Mouse (Mus musculus): ENCODE measurements around the gene Msi2. TPM values are rescaled to one million over a fixed set of nuclear protein-coding genes. Genes with fewer than 3 reads are reported as not detected.

The Msi2 gene
- 2.9 and 3.1 TPM in 2 replicates for polyA plus RNA-seq (2015; fragmentation: Nextera tagmentation; extraction: Ambion mirVana)

DNA sequence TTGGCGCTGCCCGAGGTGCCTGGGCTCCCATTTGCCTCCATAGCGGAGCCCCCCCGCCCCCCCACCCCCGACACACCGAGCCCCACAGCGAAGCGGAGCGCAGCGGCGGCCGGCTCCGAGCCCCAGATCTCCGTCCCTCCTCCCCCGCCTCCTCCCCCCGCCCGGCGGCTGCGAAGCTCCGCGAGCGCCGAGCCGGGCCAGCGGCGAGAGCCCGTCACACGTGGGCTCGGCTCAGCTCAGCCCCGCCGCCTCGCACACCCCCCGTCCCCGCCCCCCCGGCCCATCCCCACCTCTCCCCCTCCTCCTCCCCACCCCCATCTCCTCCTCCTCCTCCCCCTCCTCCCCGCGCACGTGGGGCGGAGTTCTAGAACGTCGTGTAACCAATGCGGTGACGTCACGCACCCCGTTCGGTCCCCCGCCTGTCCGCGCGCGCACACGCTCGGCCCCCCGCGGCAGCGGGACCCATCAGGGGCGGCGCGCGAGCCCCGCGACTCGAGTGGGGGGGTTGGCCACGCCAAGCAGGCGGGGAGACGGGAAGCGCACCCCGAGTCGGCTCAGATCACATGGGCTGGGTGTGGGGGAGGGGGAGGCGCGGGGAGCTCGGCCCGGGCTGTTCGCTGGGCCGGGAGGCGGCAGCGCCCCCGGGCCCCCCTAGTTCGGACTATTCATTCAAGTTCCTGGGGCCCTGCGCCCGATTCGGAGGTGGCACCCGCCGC is at the start of gene Msi2:
Msi2 (minus strand) TSS at position 464 of the 716 bp plus-strand sequence.
- Histone ChIP-seq H3K9me3 (replicated peaks; ENCODE audit: control insufficient read depth, low read length) (no peaks in the 10 kb centered on the region), H3K27ac (ENCODE audit: low read length) (peak within 1 kb of the TSS; percentile 91), H3K36me3 (ENCODE audit: control insufficient read depth, insufficient read depth) (no peaks in the 10 kb centered on the region), H3K27me3 (ENCODE audit: control insufficient read depth, insufficient read depth, low read depth, low read length) (no peaks in the 10 kb centered on the region), H3K9ac (ENCODE audit: low read depth, low read length) (peak within 1 kb of the TSS; percentile 96), H3K4me1 (ENCODE audit: control insufficient read depth, low read depth, low read length) (peaks cover 43% of the 10 kb centered on the region), H3K4me3 (ENCODE audit: low read depth, low read length) (peak within 1 kb of the TSS; percentile 92), H3K4me2 (ENCODE audit: low read depth, low read length) (peak within 1 kb of the TSS; percentile 96)
- under 1% methylated on average over 54 of the region's 84 CpGs for WGBS (ENCODE audit: insufficient replicate concordance)
- peak; percentile 82 for ATAC-seq (ENCODE audit: low read depth)

DNA sequence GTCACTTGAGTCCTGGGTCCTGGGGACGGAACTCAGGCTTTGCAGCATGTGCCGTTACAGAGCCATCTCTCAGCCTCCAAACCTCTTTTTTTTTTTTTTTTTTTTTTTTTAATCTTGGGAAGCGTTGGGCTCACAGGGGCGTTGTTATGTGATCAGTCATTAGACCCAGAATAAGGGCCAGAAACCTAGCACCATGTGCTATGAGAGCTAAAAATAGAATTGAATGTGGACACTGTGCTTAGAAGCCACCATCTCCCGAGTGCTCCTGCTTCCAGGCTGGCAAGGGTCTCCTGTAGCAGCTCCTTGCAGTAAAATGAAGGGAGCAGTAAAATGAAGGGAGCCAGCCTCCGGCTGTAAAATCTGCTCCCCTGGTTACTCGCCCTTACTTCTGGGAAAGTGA is 47.3 kb upstream of the Msi2 start:
- Histone ChIP-seq H3K36me3 (ENCODE audit: control insufficient read depth, insufficient read depth) (no peaks in the 10 kb centered on the region), H3K9me3 (replicated peaks; ENCODE audit: control insufficient read depth, low read length) (no peaks in the 10 kb centered on the region), H3K4me3 (ENCODE audit: low read depth, low read length) (no peak overlapping the region), H3K27ac (ENCODE audit: low read length) (no peak overlapping the region), H3K4me2 (ENCODE audit: low read depth, low read length) (no peak overlapping the region), H3K27me3 (ENCODE audit: control insufficient read depth, insufficient read depth, low read depth, low read length) (no peaks in the 10 kb centered on the region), H3K9ac (ENCODE audit: low read depth, low read length) (no peak overlapping the region), H3K4me1 (ENCODE audit: control insufficient read depth, low read depth, low read length) (no peaks in the 10 kb centered on the region)
- ATAC-seq (ENCODE audit: low read depth) = no peak
- 48% methylated on average over 7 of the region's 7 CpGs for WGBS (ENCODE audit: insufficient replicate concordance)

GRCm38 (mm10) chr11:88763371-88763770 is 45.1 kb upstream of the Msi2 start:
- ATAC-seq (ENCODE audit: low read depth) = no peak
- Histone ChIP-seq H3K9ac (ENCODE audit: low read depth, low read length) (no peak overlapping the region), H3K36me3 (ENCODE audit: control insufficient read depth, insufficient read depth) (no peaks in the 10 kb centered on the region), H3K4me2 (ENCODE audit: low read depth, low read length) (no peak overlapping the region), H3K4me1 (ENCODE audit: control insufficient read depth, low read depth, low read length) (no peaks in the 10 kb centered on the region), H3K4me3 (ENCODE audit: low read depth, low read length) (no peak overlapping the region), H3K27me3 (ENCODE audit: control insufficient read depth, insufficient read depth, low read depth, low read length) (no peaks in the 10 kb centered on the region), H3K9me3 (replicated peaks; ENCODE audit: control insufficient read depth, low read length) (no peaks in the 10 kb centered on the region), H3K27ac (ENCODE audit: low read length) (no peak overlapping the region)
- WGBS (ENCODE audit: insufficient replicate concordance) = 71% methylated on average over 13 of the region's 13 CpGs

DNA sequence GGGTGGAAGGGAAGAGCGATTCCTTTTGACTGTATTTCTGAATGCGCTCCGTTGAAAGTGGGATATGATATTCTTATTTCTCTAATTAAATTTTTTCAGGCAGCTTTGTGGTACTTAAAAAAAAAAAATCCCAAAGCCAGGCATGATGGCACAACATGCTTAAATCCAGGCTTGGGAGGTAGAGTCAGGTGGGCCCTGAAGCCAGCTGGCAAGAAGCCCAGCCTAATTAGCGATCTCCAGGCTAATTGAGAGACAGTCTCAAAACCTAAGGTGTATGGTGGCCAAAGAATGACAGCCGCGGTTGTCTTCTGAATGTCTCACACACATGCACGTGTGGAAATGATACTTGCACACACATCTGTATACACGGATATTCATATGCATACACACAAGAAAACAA is 41.2 kb upstream of the Msi2 start:
- H3K9me3 ChIP-seq (replicated peaks; ENCODE audit: control insufficient read depth, low read length) = no peaks in the 10 kb centered on the region
- H3K36me3 ChIP-seq (ENCODE audit: control insufficient read depth, insufficient read depth) = no peaks in the 10 kb centered on the region
- no peak for ATAC-seq (ENCODE audit: low read depth)
- no peaks in the 10 kb centered on the region for H3K27me3 ChIP-seq (ENCODE audit: control insufficient read depth, insufficient read depth, low read depth, low read length)
- H3K27ac ChIP-seq (ENCODE audit: low read length) = no peak overlapping the region
- no peak overlapping the region for H3K9ac ChIP-seq (ENCODE audit: low read depth, low read length)
- 77% methylated on average over 8 of the region's 8 CpGs for WGBS (ENCODE audit: insufficient replicate concordance)
- H3K4me2 ChIP-seq (ENCODE audit: low read depth, low read length) = no peak overlapping the region
- H3K4me1 ChIP-seq (ENCODE audit: control insufficient read depth, low read depth, low read length) = no peaks in the 10 kb centered on the region
- no peak overlapping the region for H3K4me3 ChIP-seq (ENCODE audit: low read depth, low read length)

GRCm38 (mm10) chr11:88758402-88758801 is 40.1 kb upstream of the Msi2 start:
- no peak overlapping the region for H3K27ac ChIP-seq (ENCODE audit: low read length)
- H3K4me3 ChIP-seq (ENCODE audit: low read depth, low read length) = no peak overlapping the region
- H3K36me3 ChIP-seq (ENCODE audit: control insufficient read depth, insufficient read depth) = no peaks in the 10 kb centered on the region
- ATAC-seq (ENCODE audit: low read depth) = no peak
- no peaks in the 10 kb centered on the region for H3K9me3 ChIP-seq (replicated peaks; ENCODE audit: control insufficient read depth, low read length)
- WGBS (ENCODE audit: insufficient replicate concordance) = 48% methylated on average over 6 of the region's 6 CpGs
- H3K4me1 ChIP-seq (ENCODE audit: control insufficient read depth, low read depth, low read length) = no peaks in the 10 kb centered on the region
- no peaks in the 10 kb centered on the region for H3K27me3 ChIP-seq (ENCODE audit: control insufficient read depth, insufficient read depth, low read depth, low read length)
- no peak overlapping the region for H3K4me2 ChIP-seq (ENCODE audit: low read depth, low read length)
- H3K9ac ChIP-seq (ENCODE audit: low read depth, low read length) = no peak overlapping the region

- WGBS (ENCODE audit: insufficient replicate concordance) = 61% methylated on average over 12 of the region's 12 CpGs
- Histone ChIP-seq H3K27ac (ENCODE audit: low read length) (no peak overlapping the region), H3K4me3 (ENCODE audit: low read depth, low read length) (no peak overlapping the region), H3K9ac (ENCODE audit: low read depth, low read length) (no peak overlapping the region), H3K4me2 (ENCODE audit: low read depth, low read length) (no peak overlapping the region), H3K4me1 (ENCODE audit: control insufficient read depth, low read depth, low read length) (no peaks in the 10 kb centered on the region), H3K9me3 (replicated peaks; ENCODE audit: control insufficient read depth, low read length) (no peaks in the 10 kb centered on the region), H3K27me3 (ENCODE audit: control insufficient read depth, insufficient read depth, low read depth, low read length) (no peaks in the 10 kb centered on the region), H3K36me3 (ENCODE audit: control insufficient read depth, insufficient read depth) (no peaks in the 10 kb centered on the region)
- no peak for ATAC-seq (ENCODE audit: low read depth)
These were observed 27.0 kb upstream of the Msi2 start for GRCm38 (mm10) chr11:88745306-88745705.

- H3K36me3 ChIP-seq (ENCODE audit: control insufficient read depth, insufficient read depth) = no peaks in the 10 kb centered on the region
- 51% methylated on average over 13 of the region's 13 CpGs for WGBS (ENCODE audit: insufficient replicate concordance)
- no peak overlapping the region for H3K4me2 ChIP-seq (ENCODE audit: low read depth, low read length)
- H3K9me3 ChIP-seq (replicated peaks; ENCODE audit: control insufficient read depth, low read length) = no peaks in the 10 kb centered on the region
- no peak for ATAC-seq (ENCODE audit: low read depth)
- H3K27me3 ChIP-seq (ENCODE audit: control insufficient read depth, insufficient read depth, low read depth, low read length) = no peaks in the 10 kb centered on the region
- no peak overlapping the region for H3K4me3 ChIP-seq (ENCODE audit: low read depth, low read length)
- no peaks in the 10 kb centered on the region for H3K4me1 ChIP-seq (ENCODE audit: control insufficient read depth, low read depth, low read length)
- H3K9ac ChIP-seq (ENCODE audit: low read depth, low read length) = no peak overlapping the region
- no peak overlapping the region for H3K27ac ChIP-seq (ENCODE audit: low read length)
These were observed 21.4 kb upstream of the Msi2 start for GRCm38 (mm10) chr11:88739574-88740295.

DNA sequence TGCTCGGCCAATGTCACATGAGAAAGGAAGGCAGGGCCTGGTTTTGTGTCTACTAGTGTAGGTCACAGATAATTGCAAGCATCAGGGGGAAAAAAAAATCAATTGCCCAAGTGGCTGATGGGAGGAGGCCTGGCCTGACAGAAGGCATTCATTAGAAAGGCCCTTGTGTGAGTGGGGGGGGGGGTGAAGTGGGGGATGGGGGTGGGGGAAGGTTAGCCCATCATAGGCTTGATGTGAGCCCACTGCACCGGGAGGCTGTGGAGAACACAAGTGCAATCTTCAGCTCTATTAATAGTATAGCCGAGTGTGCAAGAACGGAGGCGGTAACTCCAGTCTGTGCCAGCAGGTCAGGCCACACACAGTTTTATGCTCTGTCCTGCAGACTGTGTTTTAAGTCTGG is 11.1 kb upstream of the Msi2 start:
- WGBS (ENCODE audit: insufficient replicate concordance) = 78% methylated on average over 5 of the region's 5 CpGs
- ATAC-seq (ENCODE audit: low read depth) = no peak

DNA sequence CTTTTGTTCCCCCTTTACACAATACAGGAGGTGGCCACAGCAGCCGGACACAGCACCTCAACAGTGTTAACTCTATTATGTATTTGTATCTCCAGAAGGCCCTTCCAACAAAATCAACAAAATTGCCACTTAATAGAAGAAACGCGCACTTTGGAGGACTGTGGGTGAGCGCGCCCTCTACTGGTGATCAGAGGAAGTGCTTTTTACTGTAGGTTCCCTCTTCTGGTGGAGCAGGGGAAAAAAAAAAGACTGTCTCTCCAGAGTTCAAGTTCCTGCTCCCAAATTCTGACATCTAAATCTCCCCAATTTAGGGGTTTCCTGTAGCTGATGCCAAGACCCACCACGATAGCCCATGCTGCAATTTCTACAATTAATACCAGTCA is 10.2 kb upstream of the Msi2 start:
- H3K36me3 ChIP-seq (ENCODE audit: control insufficient read depth, insufficient read depth) = no peaks in the 10 kb centered on the region
- H3K4me3 ChIP-seq (ENCODE audit: low read depth, low read length) = no peak overlapping the region
- H3K9me3 ChIP-seq (replicated peaks; ENCODE audit: control insufficient read depth, low read length) = no peaks in the 10 kb centered on the region
- H3K27ac ChIP-seq (ENCODE audit: low read length) = no peak overlapping the region
- H3K4me1 ChIP-seq (ENCODE audit: control insufficient read depth, low read depth, low read length) = no peaks in the 10 kb centered on the region
- no peaks in the 10 kb centered on the region for H3K27me3 ChIP-seq (ENCODE audit: control insufficient read depth, insufficient read depth, low read depth, low read length)
- no peak overlapping the region for H3K4me2 ChIP-seq (ENCODE audit: low read depth, low read length)
- 1% methylated on average over 6 of the region's 6 CpGs for WGBS (ENCODE audit: insufficient replicate concordance)
- H3K9ac ChIP-seq (ENCODE audit: low read depth, low read length) = no peak overlapping the region
- ATAC-seq (ENCODE audit: low read depth) = no peak

More for the DNA sequence above, 11.1 kb upstream of the Msi2 start:
- no peaks in the 10 kb centered on the region for H3K4me1 ChIP-seq (ENCODE audit: control insufficient read depth, low read depth, low read length)
- no peak overlapping the region for H3K4me3 ChIP-seq (ENCODE audit: low read depth, low read length)
- H3K36me3 ChIP-seq (ENCODE audit: control insufficient read depth, insufficient read depth) = no peaks in the 10 kb centered on the region
- no peak overlapping the region for H3K4me2 ChIP-seq (ENCODE audit: low read depth, low read length)
- no peak overlapping the region for H3K27ac ChIP-seq (ENCODE audit: low read length)
- no peaks in the 10 kb centered on the region for H3K27me3 ChIP-seq (ENCODE audit: control insufficient read depth, insufficient read depth, low read depth, low read length)
- no peak overlapping the region for H3K9ac ChIP-seq (ENCODE audit: low read depth, low read length)
- H3K9me3 ChIP-seq (replicated peaks; ENCODE audit: control insufficient read depth, low read length) = no peaks in the 10 kb centered on the region

Measured in liver, embryonic 16.5 days (tissue).